Mouse (Mus musculus) urinary bladder, postnatal 10 days (tissue): ENCODE results near the gene Fscn2.
"Not testable (repeated sequence)": the region's sequence is repeated elsewhere in the genome, so short reads cannot be mapped to it uniquely, and the experiment has no call there.

Experiments used
- DNase-seq: peaks from one replicate; pipeline ENCODE4 v3.0.0; 2022; ENCODE audit warnings: low spot score

Gene Fscn2

DNA sequence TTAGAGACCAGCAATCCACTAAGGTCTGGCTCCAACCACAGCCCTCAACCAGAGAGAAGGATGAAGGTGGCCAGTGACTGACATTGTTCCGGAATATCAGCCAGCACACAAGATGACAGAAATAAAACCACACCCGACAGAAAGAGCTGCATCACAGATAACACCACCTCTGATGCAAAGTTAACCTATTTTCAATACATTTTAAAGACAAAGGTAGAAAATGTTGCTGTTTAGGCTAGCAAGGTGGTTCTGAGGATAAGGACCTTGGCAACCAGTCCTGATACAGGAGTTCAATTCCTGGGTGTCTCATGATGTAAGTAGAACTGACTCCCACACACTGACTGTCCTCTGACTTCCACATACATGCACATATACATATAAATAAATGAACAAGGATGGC, 38.0 kb downstream of the Fscn2 start:
- no peak for DNase-seq

GRCm38 (mm10) chr11:120404814-120405213, 43.5 kb downstream of the Fscn2 start:
- DNase-seq, result no peak

- no peak for DNase-seq
These were observed 44.5 kb downstream of the Fscn2 start for GRCm38 (mm10) chr11:120405867-120406266.

DNA sequence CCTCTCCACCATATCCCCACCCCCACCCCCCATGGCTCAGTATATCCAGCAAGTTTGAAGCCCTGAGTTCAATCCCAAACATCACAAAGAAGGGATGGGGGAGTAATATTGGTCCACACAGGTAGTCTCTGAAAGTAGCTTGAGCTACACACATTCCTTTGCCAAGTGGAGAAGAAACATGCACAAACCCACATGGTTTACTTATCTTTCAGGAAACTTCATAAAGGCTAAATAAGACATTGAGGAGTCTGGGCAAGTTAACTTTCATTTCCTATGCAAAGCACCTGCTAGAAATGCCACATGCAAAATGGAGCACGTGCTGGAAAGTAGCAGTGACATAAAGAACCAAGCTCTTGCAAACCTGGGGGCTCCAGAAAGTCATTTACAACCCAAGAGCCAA, 45.1 kb downstream of the Fscn2 start:
- DNase-seq, result no peak

GRCm38 (mm10) chr11:120413621-120414020, 52.3 kb downstream of the Fscn2 start:
- DNase-seq, result not testable (repeated sequence)
